Mouse (Mus musculus): ENCODE data around the gene Polr2j. TPM values are rescaled to one million over a fixed set of nuclear protein-coding genes. Genes with fewer than 3 reads are reported as not detected.

The Polr2j gene
- 175 and 184 TPM in 2 replicates for polyA plus RNA-seq (2015; fragmentation: Nextera tagmentation; extraction: Ambion mirVana)

- H3K27me3 ChIP-seq (replicated peaks; ENCODE audit: insufficient read depth, low read length), result no peaks in the 10 kb centered on the region
- no peaks in the 10 kb centered on the region for H3K9me3 ChIP-seq (ENCODE audit: low read length)
- H3K36me3 ChIP-seq (ENCODE audit: insufficient read depth, low read length), result 0 out of 2 replicates have a peak, but pooled peaks cover 7% of the 10 kb centered on the region
- 3% methylated on average over 42 of the region's 42 CpGs for WGBS
- DNase-seq (ENCODE audit: low spot score), result peak; percentile 98
- H3K4me1 ChIP-seq (ENCODE audit: insufficient read depth, low read depth, low read length), result peaks cover 8% of the 10 kb centered on the region
- H3K9ac ChIP-seq (replicated peaks; ENCODE audit: low read depth), result peak within 1 kb of the TSS; percentile 87
- peak within 1 kb of the TSS; percentile 52 for H3K27ac ChIP-seq (ENCODE audit: low read length)
- TF ChIP-seq CTCF (IDR thresholded peaks at IDR 0.05) (peak; percentile 99), EP300 (IDR thresholded peaks at IDR 0.05) (no peak)
- ATAC-seq, result peak; percentile 98
- H3K4me3 ChIP-seq (ENCODE audit: low read depth, low read length), result peak within 1 kb of the TSS; percentile 92
- peak within 1 kb of the TSS; percentile 80 for H3K4me2 ChIP-seq (replicated peaks; ENCODE audit: low read depth, low read length)
Measured at GRCm38 (mm10) chr5:136115891-136116783, at the start of gene Polr2j. TSS of gene Polr2j (plus strand) at chr5:136116631.

- H3K27ac ChIP-seq (ENCODE audit: low read length), result no peak overlapping the region
- no peak overlapping the region for H3K4me2 ChIP-seq (replicated peaks; ENCODE audit: low read depth, low read length)
- no peak overlapping the region for H3K4me3 ChIP-seq (ENCODE audit: low read depth, low read length)
- no peak for DNase-seq (ENCODE audit: low spot score)
- H3K36me3 ChIP-seq (ENCODE audit: insufficient read depth, low read length), result no peaks in the 10 kb centered on the region
- TF ChIP-seq CTCF (IDR thresholded peaks at IDR 0.05), result no peak
- TF ChIP-seq EP300 (IDR thresholded peaks at IDR 0.05), result no peak
- 62% methylated on average over 2 of the region's 2 CpGs for WGBS
- no peaks in the 10 kb centered on the region for H3K4me1 ChIP-seq (ENCODE audit: insufficient read depth, low read depth, low read length)
- H3K9me3 ChIP-seq (ENCODE audit: low read length), result no peaks in the 10 kb centered on the region
- no peak overlapping the region for H3K9ac ChIP-seq (replicated peaks; ENCODE audit: low read depth)
- no peak for ATAC-seq
- H3K27me3 ChIP-seq (replicated peaks; ENCODE audit: insufficient read depth, low read length), result no peaks in the 10 kb centered on the region
Measured at GRCm38 (mm10) chr5:136069411-136069810, 47.0 kb upstream of the Polr2j start.

- Histone ChIP-seq H3K4me2 (replicated peaks; ENCODE audit: low read depth, low read length) (no peak overlapping the region), H3K36me3 (ENCODE audit: insufficient read depth, low read length) (no peaks in the 10 kb centered on the region), H3K27ac (ENCODE audit: low read length) (no peak overlapping the region), H3K9ac (replicated peaks; ENCODE audit: low read depth) (no peak overlapping the region), H3K4me3 (ENCODE audit: low read depth, low read length) (no peak overlapping the region), H3K27me3 (replicated peaks; ENCODE audit: insufficient read depth, low read length) (no peaks in the 10 kb centered on the region), H3K9me3 (ENCODE audit: low read length) (no peaks in the 10 kb centered on the region), H3K4me1 (ENCODE audit: insufficient read depth, low read depth, low read length) (no peaks in the 10 kb centered on the region)
- WGBS, result 40% methylated on average over 6 of the region's 6 CpGs
- DNase-seq (ENCODE audit: low spot score) (no peak), ATAC-seq (no peak)
- no peak for TF ChIP-seq EP300 (IDR thresholded peaks at IDR 0.05)
- no peak for TF ChIP-seq CTCF (IDR thresholded peaks at IDR 0.05)
Measured at GRCm38 (mm10) chr5:136073051-136073450, 43.4 kb upstream of the Polr2j start.

GRCm38 (mm10) chr5:136073526-136073925, 42.9 kb upstream of the Polr2j start:
- no peak overlapping the region for H3K27ac ChIP-seq (ENCODE audit: low read length)
- no peak for ATAC-seq
- H3K36me3 ChIP-seq (ENCODE audit: insufficient read depth, low read length), result no peaks in the 10 kb centered on the region
- no peaks in the 10 kb centered on the region for H3K27me3 ChIP-seq (replicated peaks; ENCODE audit: insufficient read depth, low read length)
- H3K4me3 ChIP-seq (ENCODE audit: low read depth, low read length), result no peak overlapping the region
- DNase-seq (ENCODE audit: low spot score), result no peak
- TF ChIP-seq EP300 (IDR thresholded peaks at IDR 0.05), result no peak
- TF ChIP-seq CTCF (IDR thresholded peaks at IDR 0.05), result no peak
- no peaks in the 10 kb centered on the region for H3K9me3 ChIP-seq (ENCODE audit: low read length)
- no peak overlapping the region for H3K9ac ChIP-seq (replicated peaks; ENCODE audit: low read depth)
- WGBS, result 68% methylated on average over 11 of the region's 11 CpGs
- no peak overlapping the region for H3K4me2 ChIP-seq (replicated peaks; ENCODE audit: low read depth, low read length)
- H3K4me1 ChIP-seq (ENCODE audit: insufficient read depth, low read depth, low read length), result no peaks in the 10 kb centered on the region

GRCm38 (mm10) chr5:136075076-136075475, 41.4 kb upstream of the Polr2j start:
- no peaks in the 10 kb centered on the region for H3K36me3 ChIP-seq (ENCODE audit: insufficient read depth, low read length)
- H3K9me3 ChIP-seq (ENCODE audit: low read length), result no peaks in the 10 kb centered on the region
- H3K4me3 ChIP-seq (ENCODE audit: low read depth, low read length), result no peak overlapping the region
- no peak overlapping the region for H3K4me2 ChIP-seq (replicated peaks; ENCODE audit: low read depth, low read length)
- H3K27me3 ChIP-seq (replicated peaks; ENCODE audit: insufficient read depth, low read length), result no peaks in the 10 kb centered on the region
- DNase-seq (ENCODE audit: low spot score) (no peak), ATAC-seq (no peak)
- no peak overlapping the region for H3K9ac ChIP-seq (replicated peaks; ENCODE audit: low read depth)
- H3K27ac ChIP-seq (ENCODE audit: low read length), result no peak overlapping the region
- H3K4me1 ChIP-seq (ENCODE audit: insufficient read depth, low read depth, low read length), result no peaks in the 10 kb centered on the region
- WGBS, result 81% methylated on average over 5 of the region's 5 CpGs
- TF ChIP-seq CTCF (IDR thresholded peaks at IDR 0.05) (no peak), EP300 (IDR thresholded peaks at IDR 0.05) (no peak)

GRCm38 (mm10) chr5:136076284-136076683, 40.1 kb upstream of the Polr2j start:
- no peak for ATAC-seq
- Histone ChIP-seq H3K36me3 (ENCODE audit: insufficient read depth, low read length) (no peaks in the 10 kb centered on the region), H3K27me3 (replicated peaks; ENCODE audit: insufficient read depth, low read length) (no peaks in the 10 kb centered on the region), H3K27ac (ENCODE audit: low read length) (no peak overlapping the region), H3K9me3 (ENCODE audit: low read length) (no peaks in the 10 kb centered on the region), H3K4me3 (ENCODE audit: low read depth, low read length) (no peak overlapping the region), H3K9ac (replicated peaks; ENCODE audit: low read depth) (no peak overlapping the region), H3K4me2 (replicated peaks; ENCODE audit: low read depth, low read length) (no peak overlapping the region), H3K4me1 (ENCODE audit: insufficient read depth, low read depth, low read length) (no peaks in the 10 kb centered on the region)
- no peak for TF ChIP-seq EP300 (IDR thresholded peaks at IDR 0.05)
- TF ChIP-seq CTCF (IDR thresholded peaks at IDR 0.05), result no peak
- WGBS, result 15% methylated on average over 7 of the region's 7 CpGs
- peak; percentile 16 for DNase-seq (ENCODE audit: low spot score)
